Mouse (Mus musculus) layer of hippocampus, postnatal 14 days (tissue): ENCODE data around the gene Fstl3. TPM values are rescaled to one million over a fixed set of nuclear protein-coding genes. Genes with fewer than 3 reads are reported as not detected.
"Not testable (repeated sequence)": the region's sequence is repeated elsewhere in the genome, so short reads cannot be mapped to it uniquely, and the experiment has no call there.

ENCODE experiments used
- DNase-seq, 2 experiments: peaks; one replicate each; pipeline ENCODE4 v3.0.0; 2021 to 2022; ENCODE audit warnings: low spot score in 2 of 2, mixed read lengths in 1 of 2
- long read RNA-seq, 2 experiments: library from polyadenylated mRNA; stranded (forward); transcript quantifications; one replicate each; pipeline ENCODE4 v2.0.0; 2021
- total RNA-seq, 2 experiments: library from RNA; stranded (reverse); gene quantifications; 2 replicates each; pipeline ENCODE4 v1.2.3; 2021

Gene Fstl3
- total RNA-seq: 1 to 10 TPM; 1.2 to 2.4 TPM
- long read RNA-seq, experiment 1, partial matches to known transcripts: 0 of 2 reads
- long read RNA-seq, experiment 1, other reads (novel, unspliced or antisense): 1 of 2 reads
- long read RNA-seq, experiment 2: 0 reads

- no peak for DNase-seq
These were observed at the start of gene Fstl3 for GRCm38 (mm10) chr10:79777103-79777531. Fstl3 (plus strand) TSS chr10:79777272.

GRCm38 (mm10) chr10:79728323-79729249 lies 48.5 kb upstream of the Fstl3 start:
- DNase-seq: no peak

DNA sequence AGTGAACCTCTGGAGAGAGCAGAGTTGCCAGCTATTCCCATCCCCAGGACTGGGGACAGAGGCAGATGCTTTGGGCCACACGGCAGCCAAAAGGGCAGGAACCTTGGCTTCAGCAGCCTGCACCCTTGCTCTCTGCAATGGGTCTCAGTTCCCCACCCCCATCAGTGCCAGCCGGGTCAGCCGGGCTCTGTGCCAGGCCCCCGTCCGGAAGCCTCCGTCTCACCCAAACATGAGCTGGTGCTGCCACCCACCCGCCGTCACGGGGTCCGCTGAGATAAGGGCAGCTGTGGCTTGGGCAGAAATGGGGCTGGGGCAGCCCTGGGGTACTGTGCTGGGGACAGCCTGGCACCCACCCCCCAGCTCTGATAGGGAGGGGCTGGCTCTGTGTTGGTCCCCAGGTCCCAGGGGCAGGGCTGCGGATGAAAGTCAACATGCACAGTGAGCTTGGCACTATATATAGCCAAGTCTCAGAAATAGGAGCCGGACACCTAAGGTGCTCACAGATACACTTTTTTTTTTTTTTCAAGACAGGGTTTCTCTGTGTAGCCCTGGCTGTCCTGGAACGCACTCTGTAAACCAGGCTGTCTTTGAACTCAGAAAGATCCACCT lies 47.6 kb upstream of the Fstl3 start:
- no peak for DNase-seq

DNA sequence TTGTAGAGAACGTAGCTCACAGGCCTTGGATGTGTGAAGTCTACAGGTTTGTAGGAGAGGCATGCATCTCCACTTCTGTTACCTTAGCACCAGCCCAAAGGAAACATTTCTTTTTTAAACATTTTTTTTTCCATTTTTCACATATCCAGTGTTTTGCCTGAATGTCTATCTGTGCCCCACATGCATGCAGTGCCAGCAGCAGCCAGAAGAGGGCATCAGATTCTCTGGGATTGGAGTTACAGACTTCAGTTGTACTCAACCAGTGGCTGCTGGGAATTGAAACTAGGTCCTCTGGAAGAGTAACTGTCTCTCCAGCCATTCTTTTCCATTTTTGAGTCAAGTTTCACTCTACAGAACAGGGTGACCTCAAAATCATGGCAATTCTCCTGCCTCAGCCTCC lies 44.6 kb upstream of the Fstl3 start:
- DNase-seq: no peak

DNA sequence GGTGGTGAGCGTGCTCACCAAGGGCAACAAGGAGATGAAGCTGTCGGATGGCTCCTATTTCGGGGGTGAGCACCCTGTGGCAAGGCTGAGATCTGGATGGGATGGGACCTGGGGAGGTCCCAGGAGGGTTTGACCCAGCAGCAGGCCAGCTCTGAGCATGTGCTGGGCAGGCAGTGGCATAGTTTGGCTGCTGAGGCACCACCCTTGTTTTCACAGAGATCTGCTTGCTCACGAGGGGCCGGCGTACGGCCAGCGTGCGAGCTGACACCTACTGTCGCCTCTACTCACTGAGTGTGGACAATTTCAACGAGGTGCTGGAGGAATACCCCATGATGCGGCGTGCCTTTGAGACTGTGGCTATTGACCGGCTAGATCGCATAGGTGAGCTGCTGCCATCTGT lies 43.2 kb upstream of the Fstl3 start:
- DNase-seq: no peak

- no peak for DNase-seq
These were observed 41.7 kb upstream of the Fstl3 start for GRCm38 (mm10) chr10:79735361-79735760.

DNA sequence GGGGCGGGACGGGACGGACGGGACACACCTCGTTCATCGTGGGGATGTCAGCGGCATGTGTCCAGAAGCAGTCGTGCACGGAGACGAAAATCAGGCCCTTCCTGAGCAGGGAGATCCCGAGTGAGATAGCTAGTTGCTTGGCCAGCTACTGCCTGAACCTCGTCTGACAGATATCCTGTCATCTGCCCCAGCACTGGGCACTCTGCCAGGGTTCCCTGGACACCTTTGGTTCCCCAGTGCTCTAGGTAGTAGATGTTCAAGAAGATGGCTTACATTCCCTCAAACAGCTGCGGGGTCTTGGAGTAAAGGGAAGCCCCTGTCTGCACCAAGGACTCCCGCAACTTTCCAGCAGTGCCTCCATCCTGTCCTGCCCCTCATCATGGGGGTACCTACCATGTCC lies 40.4 kb upstream of the Fstl3 start:
- no peak for DNase-seq

GRCm38 (mm10) chr10:79738259-79738658 lies 38.8 kb upstream of the Fstl3 start:
- no peak for DNase-seq

GRCm38 (mm10) chr10:79739234-79739633 lies 37.8 kb upstream of the Fstl3 start:
- no peak for DNase-seq

GRCm38 (mm10) chr10:79740863-79741262 lies 36.2 kb upstream of the Fstl3 start:
- no peak for DNase-seq

DNA sequence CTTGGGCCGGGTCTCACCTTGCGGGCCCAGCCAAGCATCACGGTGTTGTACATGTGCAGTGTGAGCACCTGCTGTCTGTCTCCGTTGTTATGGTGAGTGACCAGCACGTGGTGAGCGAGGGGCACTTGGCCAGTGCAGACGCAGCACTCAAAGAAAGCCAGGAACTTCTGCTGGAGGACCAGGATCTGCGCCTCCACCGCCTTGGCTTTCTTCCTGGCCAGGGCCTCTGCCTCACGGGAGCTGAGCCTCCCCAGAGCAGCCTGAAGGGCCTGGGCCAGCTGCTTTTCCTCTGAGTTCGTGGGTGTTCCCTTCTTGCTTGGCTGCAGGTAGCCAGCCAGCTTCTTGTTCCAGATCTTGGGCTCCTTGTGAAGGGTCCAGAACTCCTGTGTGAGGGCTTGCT lies 33.9 kb upstream of the Fstl3 start:
- no peak for DNase-seq

GRCm38 (mm10) chr10:79743650-79744365 lies 33.3 kb upstream of the Fstl3 start:
- DNase-seq: no peak

DNA sequence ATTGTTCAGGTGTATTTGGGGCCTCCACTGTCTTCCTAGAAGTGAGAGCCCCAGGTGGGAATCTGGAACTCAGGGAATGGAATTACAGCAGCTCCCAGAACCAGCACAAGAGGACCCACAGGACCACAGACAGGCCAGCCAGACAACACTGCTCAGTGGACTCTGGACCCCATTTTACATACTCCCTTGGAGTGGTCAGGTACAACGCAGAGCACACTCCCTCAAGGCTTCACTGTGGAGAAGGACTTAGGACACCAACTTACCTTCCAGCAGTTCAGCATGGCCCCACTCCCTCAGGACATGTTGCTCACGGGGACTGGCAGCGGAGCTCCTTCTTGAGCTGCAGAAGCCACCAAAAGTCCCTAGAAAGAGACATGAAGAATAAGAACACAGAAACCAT lies 31.7 kb upstream of the Fstl3 start:
- no peak for DNase-seq

DNA sequence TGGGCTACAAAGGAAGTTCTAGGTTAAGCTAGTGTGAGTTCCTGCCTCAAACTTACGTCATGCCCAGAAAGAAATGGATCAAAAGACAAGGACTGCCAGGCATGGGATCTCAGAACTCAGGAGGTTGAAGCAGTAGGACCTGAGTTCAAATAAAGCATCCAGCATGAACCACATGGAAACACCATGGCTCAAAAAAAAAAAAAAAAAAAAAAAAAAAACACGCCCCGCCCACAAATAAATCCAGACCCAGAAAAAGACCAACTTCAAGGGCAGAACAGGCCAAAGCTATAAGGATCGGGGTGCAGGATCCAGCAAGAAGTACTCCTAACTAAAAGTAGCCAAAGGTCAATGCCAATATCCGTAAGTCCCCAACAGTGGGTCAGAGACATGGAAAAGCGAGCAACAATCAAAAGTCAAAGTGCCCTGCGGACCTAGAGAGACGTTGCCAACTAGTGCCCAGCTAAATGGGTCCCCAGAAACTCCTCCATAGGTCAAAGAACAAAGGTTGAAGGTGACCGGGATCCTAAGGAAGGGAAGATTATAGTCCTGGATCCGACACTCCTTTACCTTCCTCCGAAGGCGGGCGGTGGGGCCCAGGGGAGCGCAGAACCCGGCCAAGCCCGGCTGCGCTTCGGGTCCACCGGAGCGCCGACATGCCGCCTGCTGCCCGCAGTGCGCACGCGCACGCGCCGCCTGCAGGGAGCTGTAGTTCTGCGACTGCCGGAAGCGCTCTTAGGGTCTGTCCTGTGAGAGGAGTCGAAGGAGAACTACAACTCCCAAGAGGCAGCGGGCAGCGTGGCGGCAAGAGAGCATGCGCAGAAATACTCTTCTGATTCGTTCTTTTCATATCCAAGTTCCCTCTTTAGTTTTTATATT lies 30.9 kb upstream of the Fstl3 start, which contains the start of gene Polrmt:
Gene Polrmt (minus strand): TSS at position 684 of the 876 bp plus-strand sequence.
- DNase-seq: peak; percentile 93 to 99

DNA sequence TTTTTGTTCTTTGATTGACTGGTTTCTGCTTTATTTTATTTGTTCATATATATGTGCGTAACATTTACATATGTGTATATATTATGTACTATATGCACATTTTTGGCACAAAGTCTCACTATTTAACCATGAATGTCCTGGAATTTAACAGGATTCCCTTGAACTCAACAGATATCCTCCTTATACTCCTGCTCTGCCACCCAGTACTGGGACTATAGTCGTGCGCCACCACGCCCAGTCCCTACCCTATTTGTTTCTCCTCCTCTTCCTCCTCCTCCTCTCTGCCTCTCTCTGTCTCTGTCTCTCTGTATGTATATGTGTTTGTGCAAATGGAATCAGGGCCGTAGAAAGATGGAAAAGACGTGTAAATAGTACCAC lies 30.3 kb upstream of the Fstl3 start:
- DNase-seq: no peak

DNA sequence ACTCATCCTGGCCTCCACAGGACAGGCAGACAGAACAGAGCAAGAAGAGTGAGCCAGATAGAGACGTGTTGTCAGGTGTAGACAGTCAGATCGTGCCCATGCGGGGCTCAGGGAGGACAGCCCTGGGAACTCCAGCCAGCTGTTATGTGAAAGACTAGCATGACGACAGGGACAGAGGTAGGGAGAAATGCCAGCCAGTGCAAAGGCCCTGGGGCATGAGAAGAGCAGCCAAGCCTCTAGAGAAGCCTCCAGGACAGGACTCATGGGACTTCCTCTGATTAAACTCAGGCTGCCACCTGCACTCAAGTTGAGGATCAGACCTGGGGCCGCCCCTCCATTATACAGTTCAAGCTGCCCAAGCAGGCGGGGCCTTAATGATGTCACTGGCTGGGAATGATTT lies 28.6 kb upstream of the Fstl3 start:
- DNase-seq: no peak

DNA sequence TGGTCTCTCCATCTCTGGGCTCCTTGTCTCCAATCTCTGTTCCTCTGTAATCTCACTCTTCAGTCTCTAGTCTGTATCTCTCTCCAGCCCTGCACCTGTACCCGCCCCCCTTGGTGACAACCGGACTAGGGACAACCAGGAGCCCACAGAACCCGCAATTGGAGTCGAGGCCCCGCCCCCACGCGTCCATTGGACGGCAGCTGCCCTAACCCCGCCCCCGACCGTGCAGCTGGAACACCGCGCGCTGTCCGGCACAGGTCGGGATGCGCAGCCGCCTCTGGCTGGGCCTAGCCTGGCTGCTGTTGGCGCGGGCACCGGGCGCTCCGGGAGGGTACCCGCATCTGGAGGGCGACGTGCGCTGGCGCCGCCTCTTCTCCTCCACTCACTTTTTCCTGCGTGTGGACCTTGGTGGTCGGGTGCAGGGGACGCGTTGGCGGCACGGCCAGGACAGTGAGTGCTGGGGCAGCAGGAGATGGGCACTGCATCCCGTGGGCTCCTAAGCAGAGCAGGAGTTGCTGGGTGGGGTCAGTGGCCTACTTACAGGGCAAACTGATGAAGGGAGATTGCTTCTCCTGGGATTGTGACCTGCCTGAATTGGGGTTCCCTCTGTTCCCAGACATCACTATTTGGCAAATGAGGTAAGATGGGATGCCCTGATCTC lies 22.1 kb upstream of the Fstl3 start, which contains the start of gene Fgf22:
Gene Fgf22 (plus strand): TSS at position 221 of the 661 bp plus-strand sequence.
- peak in 1 of 2 experiments; percentile 57 for DNase-seq

DNA sequence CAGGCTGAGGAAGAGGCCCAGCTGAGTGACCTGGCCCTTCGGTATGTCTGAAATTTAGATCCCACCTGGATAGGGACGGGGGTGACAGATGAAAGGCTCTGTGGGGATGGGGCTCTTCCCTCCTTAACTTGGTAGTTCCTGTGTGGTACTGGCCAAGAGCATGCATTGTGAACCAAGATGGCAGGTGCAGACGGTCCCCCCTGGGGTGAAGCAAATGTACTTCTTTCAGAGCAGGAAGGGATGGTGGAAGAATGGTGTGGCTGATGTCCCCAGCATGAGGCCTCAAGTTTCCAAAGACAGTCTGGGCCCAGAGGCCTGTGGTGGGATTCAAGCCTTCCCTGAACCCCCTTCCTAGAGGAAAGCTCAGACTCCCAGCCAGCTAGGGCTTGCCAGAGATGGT lies 21.2 kb upstream of the Fstl3 start:
- no peak for DNase-seq

GRCm38 (mm10) chr10:79756660-79757059 lies 20.4 kb upstream of the Fstl3 start:
- DNase-seq: no peak

- not testable (repeated sequence) for DNase-seq
These were observed 17.4 kb upstream of the Fstl3 start for GRCm38 (mm10) chr10:79759675-79760074.
